Mouse (Mus musculus) hindbrain, postnatal 0 days (tissue): Measurements from ENCODE around the gene Theg. TPM values are rescaled to one million over a fixed set of nuclear protein-coding genes. Genes with fewer than 3 reads are reported as not detected.

Experiments used
- ATAC-seq: fragments of 200-750 bp; cut with Nextera tagmentation; 2 replicates; pipeline ENCODE4 v1.8.0; 2017; ENCODE audit warnings: mild to moderate bottlenecking, moderate TSS enrichment, moderate library complexity
- DNase-seq: peaks from one replicate; pipeline ENCODE4 v3.0.0-alpha.2; 2015; ENCODE audit warnings: low spot score
- H3K27ac ChIP-seq: fragments of 300-500 bp; sonication (generic); 2 replicates; pipeline ENCODE4 v1.5.1; 2014; ENCODE audit warnings: mild to moderate bottlenecking
- H3K27me3 ChIP-seq: fragments of 300-500 bp; sonication (generic); 2 replicates; pipeline ENCODE4 v1.6.1; 2014; ENCODE audit warnings: low read length, mixed read lengths; ENCODE audit not compliant: insufficient read depth
- H3K36me3 ChIP-seq: fragments of 300-500 bp; sonication (generic); 2 replicates; pipeline ENCODE4 v1.6.1; 2014; ENCODE audit warnings: low read length, mixed read lengths; ENCODE audit not compliant: insufficient read depth
- H3K4me1 ChIP-seq: fragments of 300-500 bp; sonication (generic); 2 replicates; pipeline ENCODE4 v1.6.1; 2014; ENCODE audit warnings: antibody characterized with exemption, low read length, mixed read lengths; ENCODE audit not compliant: insufficient read depth
- H3K4me2 ChIP-seq: fragments of 300-500 bp; sonication (generic); 2 replicates; pipeline ENCODE4 v1.6.1; 2014; ENCODE audit warnings: low read depth, mild to moderate bottlenecking, low read length, moderate library complexity, mixed read lengths
- H3K4me3 ChIP-seq: fragments of 300-500 bp; sonication (generic); 2 replicates; pipeline ENCODE4 v1.5.1; 2014; ENCODE audit warnings: low read length
- H3K9ac ChIP-seq: fragments of 300-500 bp; sonication (generic); replicated peaks from 2 replicates; pipeline ENCODE4 v1.6.1; 2014; ENCODE audit warnings: mild to moderate bottlenecking, low read length, moderate library complexity, mixed read lengths
- H3K9me3 ChIP-seq: fragments of 300-500 bp; sonication (generic); 2 replicates; pipeline ENCODE4 v1.6.1; 2016; ENCODE audit warnings: low read length, mixed read lengths
- CTCF ChIP-seq: IDR thresholded peaks from 2 replicates; pipeline ENCODE4 v1.5.1; 2016; ENCODE audit warnings: antibody characterized with exemption, control low read depth, low read depth
- whole genome bisulfite sequencing: fragments of 180-500 bp; shearing (Covaris S2); extraction: QIAGEN DNeasy Blood & Tissue Kit; methylation state at CpG from one replicate; pipeline ENCODE4 v1.1.7; 2014; 5-methylcytosine and 5-hydroxymethylcytosine counted together
- polyA plus RNA-seq: library from polyadenylated mRNA; unstranded; fragments of >200 nt; fragmentation: Nextera tagmentation; extraction: Ambion mirVana; gene quantifications from 2 replicates; pipeline ENCODE4 v1.2.1, GENCODE M21; 2015
- total RNA-seq: library from RNA; depleted of rRNA; stranded (reverse); fragments of >200 nt; gene quantifications from 2 replicates; pipeline ENCODE4 v1.2.3, GENCODE M21; 2014

Gene Theg
- total and polyA plus RNA-seq, 2 experiments from 2014 or later, result not detected

- DNase-seq (no peak), ATAC-seq (no peak)
- Histone ChIP-seq H3K4me1 (no peaks in the 10 kb centered on the region), H3K27me3 (no peaks in the 10 kb centered on the region), H3K36me3 (no peaks in the 10 kb centered on the region), H3K27ac (no peak overlapping the region), H3K4me2 (no peak overlapping the region), H3K9me3 (no peaks in the 10 kb centered on the region), H3K4me3 (no peak overlapping the region), H3K9ac (no peak overlapping the region)
- WGBS, result 81% methylated on average over 6 of the region's 6 CpGs
- no peak for TF ChIP-seq CTCF
Observed at GRCm38 (mm10) chr10:79573611-79574010, 13.5 kb downstream of the Theg start.

GRCm38 (mm10) chr10:79571314-79571713 is 15.8 kb downstream of the Theg start:
- Histone ChIP-seq H3K27me3 (no peaks in the 10 kb centered on the region), H3K4me2 (no peak overlapping the region), H3K9ac (no peak overlapping the region), H3K4me1 (no peaks in the 10 kb centered on the region), H3K4me3 (no peak overlapping the region), H3K36me3 (no peaks in the 10 kb centered on the region), H3K27ac (no peak overlapping the region), H3K9me3 (no peaks in the 10 kb centered on the region)
- DNase-seq, result no peak
- WGBS, result 93% methylated on average over 2 of the region's 2 CpGs
- no peak for TF ChIP-seq CTCF
- no peak for ATAC-seq

GRCm38 (mm10) chr10:79569921-79570320 is 17.2 kb downstream of the Theg start:
- Histone ChIP-seq H3K36me3 (no peaks in the 10 kb centered on the region), H3K27me3 (no peaks in the 10 kb centered on the region), H3K27ac (no peak overlapping the region), H3K4me3 (no peak overlapping the region), H3K4me2 (no peak overlapping the region), H3K4me1 (no peaks in the 10 kb centered on the region), H3K9ac (no peak overlapping the region), H3K9me3 (no peaks in the 10 kb centered on the region)
- ATAC-seq (no peak), DNase-seq (no peak)
- TF ChIP-seq CTCF, result no peak
- 93% methylated on average over 5 of the region's 5 CpGs for WGBS

GRCm38 (mm10) chr10:79559716-79560115 is 27.4 kb downstream of the Theg start:
- no peak overlapping the region for H3K4me2 ChIP-seq
- no peaks in the 10 kb centered on the region for H3K36me3 ChIP-seq
- H3K9ac ChIP-seq, result no peak overlapping the region
- no peak for TF ChIP-seq CTCF
- H3K27ac ChIP-seq, result no peak overlapping the region
- 0 out of 2 replicates have a peak, but pooled peaks cover 1% of the 10 kb centered on the region for H3K9me3 ChIP-seq
- peaks cover 7% of the 10 kb centered on the region; the same call in 1 of the 2 replicates for H3K4me1 ChIP-seq
- no peaks in the 10 kb centered on the region for H3K27me3 ChIP-seq
- DNase-seq (no peak), ATAC-seq (no peak)
- no peak overlapping the region for H3K4me3 ChIP-seq
- 89% methylated on average over 2 of the region's 2 CpGs for WGBS

- Histone ChIP-seq H3K4me2 (no peak overlapping the region), H3K4me3 (no peak overlapping the region), H3K27me3 (no peaks in the 10 kb centered on the region), H3K36me3 (no peaks in the 10 kb centered on the region), H3K27ac (no peak overlapping the region), H3K9me3 (no peaks in the 10 kb centered on the region), H3K4me1 (peaks cover 22% of the 10 kb centered on the region), H3K9ac (no peak overlapping the region)
- 97% methylated on average over 5 of the region's 5 CpGs for WGBS
- ATAC-seq, result no peak
- no peak for TF ChIP-seq CTCF
- no peak for DNase-seq
Observed at GRCm38 (mm10) chr10:79557496-79557895, 29.6 kb downstream of the Theg start.

- DNase-seq (no peak), ATAC-seq (no peak)
- Histone ChIP-seq H3K4me1 (peaks cover 22% of the 10 kb centered on the region), H3K27me3 (no peaks in the 10 kb centered on the region), H3K9ac (no peak overlapping the region), H3K27ac (no peak overlapping the region), H3K4me3 (no peak overlapping the region), H3K9me3 (no peaks in the 10 kb centered on the region), H3K4me2 (no peak overlapping the region), H3K36me3 (no peaks in the 10 kb centered on the region)
- TF ChIP-seq CTCF, result no peak
- 92% methylated on average over 5 of the region's 5 CpGs for WGBS
Observed at GRCm38 (mm10) chr10:79556951-79557350, 30.2 kb downstream of the Theg start.

- DNase-seq, result no peak
- 0 out of 2 replicates have a peak overlapping the region, but pooled peaks have one; percentile 45 for H3K27ac ChIP-seq
- TF ChIP-seq CTCF, result no peak
- no peaks in the 10 kb centered on the region for H3K27me3 ChIP-seq
- peaks cover 22% of the 10 kb centered on the region for H3K4me1 ChIP-seq
- 27% methylated on average over 7 of the region's 7 CpGs for WGBS
- H3K4me3 ChIP-seq, result peak overlapping the region; percentile 90
- H3K9me3 ChIP-seq, result no peaks in the 10 kb centered on the region
- 0 out of 2 replicates have a peak, but pooled peaks cover 1% of the 10 kb centered on the region for H3K36me3 ChIP-seq
- peak; percentile 35; the same call in 1 of the 2 replicates for ATAC-seq
- H3K4me2 ChIP-seq, result peak overlapping the region; percentile 94
- H3K9ac ChIP-seq, result peak overlapping the region; percentile 81
Observed at GRCm38 (mm10) chr10:79555238-79555724, 31.9 kb downstream of the Theg start.
